Mouse (Mus musculus) midbrain, embryonic 15.5 days (tissue): ENCODE measurements at regions not wholly inside any gene's neighbourhood (a gene's known extent, or its start where the extent isn't known, plus 50 kb on each side); places are given as distances from the start of the nearest gene placed in this dataset.
"Not testable (repeated sequence)": the region's sequence is repeated elsewhere in the genome, so short reads cannot be mapped to it uniquely, and the experiment has no call there.

Source experiments
- ATAC-seq: fragments of 200-750 bp; cut with Nextera tagmentation; replicated peaks from 2 replicates; pipeline ENCODE4 v1.8.0; 2017; ENCODE audit warnings: moderate TSS enrichment
- H3K27ac ChIP-seq: fragments of 300-500 bp; sonication (generic); 2 replicates; pipeline ENCODE4 v1.5.1; 2015; ENCODE audit warnings: mild to moderate bottlenecking, inconsistent platforms
- H3K27me3 ChIP-seq: fragments of 300-500 bp; sonication (generic); replicated peaks from 2 replicates; pipeline ENCODE4 v1.6.1; 2015; ENCODE audit warnings: inconsistent platforms
- H3K36me3 ChIP-seq: fragments of 300-500 bp; sonication (generic); replicated peaks from 2 replicates; pipeline ENCODE4 v1.6.1; 2015; ENCODE audit warnings: inconsistent platforms
- H3K4me1 ChIP-seq: fragments of 300-500 bp; sonication (generic); 2 replicates; pipeline ENCODE4 v1.6.1; 2015; ENCODE audit warnings: inconsistent platforms
- H3K4me2 ChIP-seq: fragments of 300-500 bp; sonication (generic); 2 replicates; pipeline ENCODE4 v1.6.1; 2015; ENCODE audit warnings: inconsistent platforms, mild to moderate bottlenecking, moderate library complexity
- H3K4me3 ChIP-seq: fragments of 300-500 bp; sonication (generic); 2 replicates; pipeline ENCODE4 v1.5.1; 2015; ENCODE audit warnings: mild to moderate bottlenecking, inconsistent platforms
- H3K9ac ChIP-seq: fragments of 300-500 bp; sonication (generic); 2 replicates; pipeline ENCODE4 v1.6.1; 2015; ENCODE audit warnings: mild to moderate bottlenecking, inconsistent platforms
- H3K9me3 ChIP-seq: fragments of 300-500 bp; sonication (generic); 2 replicates; pipeline ENCODE4 v1.6.1; 2016; ENCODE audit warnings: inconsistent platforms
- WGBS: fragments of 180-500 bp; shearing (Covaris S2); methylation state at CpG from one replicate; pipeline ENCODE4 v1.1.7; 2015; ENCODE audit warnings: mixed read lengths; 5-methylcytosine and 5-hydroxymethylcytosine counted together

- 87% methylated on average over 10 of the region's 10 CpGs for WGBS
- no peak overlapping the region for H3K4me2 ChIP-seq
- H3K27ac ChIP-seq: no peak overlapping the region
- ATAC-seq: no peak
- H3K36me3 ChIP-seq: no peaks in the 10 kb centered on the region
- H3K9ac ChIP-seq: no peak overlapping the region
- H3K9me3 ChIP-seq: no peaks in the 10 kb centered on the region
- H3K27me3 ChIP-seq: no peaks in the 10 kb centered on the region
- H3K4me3 ChIP-seq: no peak overlapping the region
- H3K4me1 ChIP-seq: peaks cover 7% of the 10 kb centered on the region; the same call in 1 of the 2 replicates
Observed at GRCm38 (mm10) chr8:8847579-8847978, 157.3 kb upstream of the Arglu1 start.

GRCm38 (mm10) chr8:8842326-8842725 is 152.0 kb upstream of the Arglu1 start:
- H3K27me3 ChIP-seq: no peaks in the 10 kb centered on the region
- H3K4me1 ChIP-seq: no peaks in the 10 kb centered on the region
- 73% methylated on average over 2 of the region's 2 CpGs for WGBS
- no peak overlapping the region for H3K4me3 ChIP-seq
- no peak overlapping the region for H3K27ac ChIP-seq
- no peaks in the 10 kb centered on the region for H3K9me3 ChIP-seq
- H3K36me3 ChIP-seq: no peaks in the 10 kb centered on the region
- no peak overlapping the region for H3K9ac ChIP-seq
- no peak for ATAC-seq
- no peak overlapping the region for H3K4me2 ChIP-seq

- H3K4me1 ChIP-seq, H3K27ac ChIP-seq, H3K4me2 ChIP-seq, H3K36me3 ChIP-seq, H3K9ac ChIP-seq, H3K4me3 ChIP-seq, ATAC-seq, H3K9me3 ChIP-seq, H3K27me3 ChIP-seq: not testable (repeated sequence)
- 71% methylated on average over 11 of the region's 11 CpGs for WGBS
Observed at GRCm38 (mm10) chr8:8836166-8836565, 145.8 kb upstream of the Arglu1 start.

- no peak overlapping the region for H3K4me2 ChIP-seq
- no peak overlapping the region for H3K9ac ChIP-seq
- WGBS: 72% methylated on average over 6 of the region's 6 CpGs
- no peaks in the 10 kb centered on the region for H3K4me1 ChIP-seq
- no peaks in the 10 kb centered on the region for H3K36me3 ChIP-seq
- no peak overlapping the region for H3K4me3 ChIP-seq
- no peak overlapping the region for H3K27ac ChIP-seq
- H3K9me3 ChIP-seq: no peaks in the 10 kb centered on the region
- no peaks in the 10 kb centered on the region for H3K27me3 ChIP-seq
- no peak for ATAC-seq
Observed at GRCm38 (mm10) chr8:8831306-8831705, 141.0 kb upstream of the Arglu1 start.

GRCm38 (mm10) chr8:8829230-8829629 is 138.9 kb upstream of the Arglu1 start:
- 53% methylated on average over 14 of the region's 14 CpGs for WGBS
- Histone ChIP-seq H3K27me3 (no peaks in the 10 kb centered on the region), H3K4me1 (no peaks in the 10 kb centered on the region), H3K27ac (no peak overlapping the region), H3K4me3 (no peak overlapping the region), H3K4me2 (no peak overlapping the region), H3K9me3 (no peaks in the 10 kb centered on the region), H3K36me3 (no peaks in the 10 kb centered on the region), H3K9ac (no peak overlapping the region)
- ATAC-seq: no peak

- H3K9ac ChIP-seq: no peak overlapping the region
- WGBS: 93% methylated on average over 7 of the region's 7 CpGs
- H3K4me3 ChIP-seq: no peak overlapping the region
- H3K36me3 ChIP-seq: no peaks in the 10 kb centered on the region
- H3K4me2 ChIP-seq: no peak overlapping the region
- H3K27ac ChIP-seq: no peak overlapping the region
- ATAC-seq: no peak
- no peaks in the 10 kb centered on the region for H3K9me3 ChIP-seq
- no peaks in the 10 kb centered on the region for H3K4me1 ChIP-seq
- H3K27me3 ChIP-seq: no peaks in the 10 kb centered on the region
Observed at GRCm38 (mm10) chr8:8827555-8827954, 137.2 kb upstream of the Arglu1 start.

- WGBS: 66% methylated on average over 9 of the region's 9 CpGs
Observed at GRCm38 (mm10) chr8:8826801-8827200, 136.5 kb upstream of the Arglu1 start.

GRCm38 (mm10) chr8:8824886-8825285 is 134.6 kb upstream of the Arglu1 start:
- Histone ChIP-seq H3K27ac (no peak overlapping the region), H3K4me1 (0 out of 2 replicates have a peak, but pooled peaks cover 2% of the 10 kb centered on the region), H3K4me3 (no peak overlapping the region), H3K36me3 (no peaks in the 10 kb centered on the region), H3K27me3 (no peaks in the 10 kb centered on the region), H3K4me2 (no peak overlapping the region), H3K9ac (no peak overlapping the region), H3K9me3 (no peaks in the 10 kb centered on the region)
- 86% methylated on average over 5 of the region's 5 CpGs for WGBS
- ATAC-seq: no peak

More at GRCm38 (mm10) chr8:8826801-8827200, 136.5 kb upstream of the Arglu1 start:
- Histone ChIP-seq H3K36me3 (no peaks in the 10 kb centered on the region), H3K4me2 (no peak overlapping the region), H3K27ac (no peak overlapping the region), H3K4me3 (no peak overlapping the region), H3K9ac (no peak overlapping the region), H3K27me3 (no peaks in the 10 kb centered on the region), H3K9me3 (no peaks in the 10 kb centered on the region), H3K4me1 (no peaks in the 10 kb centered on the region)
- peak; percentile 52; the same call in 1 of the 2 replicates for ATAC-seq

- Histone ChIP-seq H3K4me2 (no peak overlapping the region), H3K9me3 (no peaks in the 10 kb centered on the region), H3K36me3 (no peaks in the 10 kb centered on the region), H3K9ac (no peak overlapping the region), H3K4me3 (no peak overlapping the region), H3K4me1 (0 out of 2 replicates have a peak, but pooled peaks cover 2% of the 10 kb centered on the region), H3K27ac (no peak overlapping the region), H3K27me3 (no peaks in the 10 kb centered on the region)
- WGBS: 55% methylated on average over 6 of the region's 6 CpGs
- ATAC-seq: no peak
Observed at GRCm38 (mm10) chr8:8821119-8821518, 130.8 kb upstream of the Arglu1 start.

- Histone ChIP-seq H3K9ac (no peak overlapping the region), H3K9me3 (no peaks in the 10 kb centered on the region), H3K36me3 (no peaks in the 10 kb centered on the region), H3K4me3 (no peak overlapping the region), H3K27ac (no peak overlapping the region), H3K4me2 (no peak overlapping the region), H3K27me3 (no peaks in the 10 kb centered on the region), H3K4me1 (0 out of 2 replicates have a peak, but pooled peaks cover 2% of the 10 kb centered on the region)
- ATAC-seq: 0 out of 2 replicates have a peak, but pooled peaks have one; percentile 24
- 75% methylated on average over 6 of the region's 6 CpGs for WGBS
Observed at GRCm38 (mm10) chr8:8820614-8821013, 130.3 kb upstream of the Arglu1 start.

GRCm38 (mm10) chr8:8819233-8819931 is 129.1 kb upstream of the Arglu1 start:
- ATAC-seq: no peak
- Histone ChIP-seq H3K9ac (no peak overlapping the region), H3K36me3 (no peaks in the 10 kb centered on the region), H3K27me3 (no peaks in the 10 kb centered on the region), H3K27ac (no peak overlapping the region), H3K4me3 (no peak overlapping the region), H3K9me3 (no peaks in the 10 kb centered on the region), H3K4me2 (no peak overlapping the region), H3K4me1 (0 out of 2 replicates have a peak, but pooled peaks cover 2% of the 10 kb centered on the region)
- WGBS: 82% methylated on average over 9 of the region's 9 CpGs

GRCm38 (mm10) chr8:8812807-8813167 is 122.5 kb upstream of the Arglu1 start:
- WGBS: 88% methylated on average over 5 of the region's 5 CpGs
- Histone ChIP-seq H3K36me3 (no peaks in the 10 kb centered on the region), H3K27ac (no peak overlapping the region), H3K9ac (no peak overlapping the region), H3K27me3 (no peaks in the 10 kb centered on the region), H3K9me3 (no peaks in the 10 kb centered on the region), H3K4me3 (no peak overlapping the region), H3K4me1 (no peaks in the 10 kb centered on the region), H3K4me2 (no peak overlapping the region)
- ATAC-seq: no peak
